Mouse (Mus musculus) heart, embryonic 14.5 days (tissue): ENCODE measurements around the gene Lgals7. TPM values are rescaled to one million over a fixed set of nuclear protein-coding genes. Genes with fewer than 3 reads are reported as not detected.

Experiments used
- ATAC-seq: fragments of 200-750 bp; cut with Nextera tagmentation; 2 replicates; pipeline ENCODE4 v1.8.0; 2017; ENCODE audit warnings: low read depth, moderate TSS enrichment; ENCODE audit not compliant: insufficient number of reproducible peaks, insufficient read depth, low FRiP score
- H3K27ac ChIP-seq, 2 experiments: fragments of 200-500 bp in 1 of 2; fragments of 300-500 bp in 1 of 2; sonication (generic) in 1 of 2; replicated peaks in 1 of 2; 2 replicates each; pipeline ENCODE4 v1.5.1; 2012 to 2014; ENCODE audit warnings: low read depth in 2 of 2, low read length in 2 of 2, control low read depth in 1 of 2, mild to moderate bottlenecking in 1 of 2, mixed read lengths in 1 of 2; ENCODE audit not compliant: control insufficient read depth in 1 of 2, insufficient read depth in 1 of 2
- H3K27me3 ChIP-seq: fragments of 300-500 bp; sonication (generic); 2 replicates; pipeline ENCODE4 v1.6.1; 2014; ENCODE audit warnings: mild to moderate bottlenecking, low read length, control low read depth; ENCODE audit not compliant: control insufficient read depth, insufficient read depth
- H3K36me3 ChIP-seq: fragments of 300-500 bp; sonication (generic); 2 replicates; pipeline ENCODE4 v1.6.1; 2014; ENCODE audit warnings: mild to moderate bottlenecking, control low read depth, low read length, mixed read lengths; ENCODE audit not compliant: control insufficient read depth, insufficient read depth
- H3K4me1 ChIP-seq, 2 experiments: fragments of 200-500 bp in 1 of 2; fragments of 300-500 bp in 1 of 2; sonication (generic) in 1 of 2; 2 replicates each; pipeline ENCODE4 v1.6.1; 2012 to 2014; ENCODE audit warnings: low read length in 2 of 2, control low read depth in 1 of 2, mixed read lengths in 1 of 2; ENCODE audit not compliant: control insufficient read depth in 2 of 2, insufficient read depth in 2 of 2
- H3K4me2 ChIP-seq: fragments of 300-500 bp; sonication (generic); 2 replicates; pipeline ENCODE4 v1.6.1; 2014; ENCODE audit warnings: mild to moderate bottlenecking, low read length
- H3K4me3 ChIP-seq, 2 experiments: fragments of 200-500 bp in 1 of 2; fragments of 300-500 bp in 1 of 2; sonication (generic) in 1 of 2; 2 replicates each; pipeline ENCODE4 v1.5.1; 2012 to 2014; ENCODE audit warnings: low read length in 2 of 2, mild to moderate bottlenecking in 2 of 2, control low read depth in 1 of 2, low read depth in 1 of 2, moderate library complexity in 1 of 2; ENCODE audit not compliant: control insufficient read depth in 1 of 2, insufficient read depth in 1 of 2
- H3K9ac ChIP-seq: fragments of 300-500 bp; sonication (generic); 2 replicates; pipeline ENCODE4 v1.6.1; 2014; ENCODE audit warnings: mild to moderate bottlenecking, low read length
- H3K9me3 ChIP-seq: fragments of 300-500 bp; sonication (generic); 2 replicates; pipeline ENCODE4 v1.6.1; 2016; ENCODE audit warnings: low read length, control low read depth; ENCODE audit not compliant: control insufficient read depth
- WGBS: fragments of 180-500 bp; shearing (Covaris S2); extraction: QIAGEN DNeasy Blood & Tissue Kit; methylation state at CpG from one replicate; pipeline ENCODE4 v1.1.7; 2014; 5-methylcytosine and 5-hydroxymethylcytosine counted together
- polyA plus RNA-seq: library from polyadenylated mRNA; unstranded; fragments of >200 nt; fragmentation: Nextera tagmentation; extraction: Ambion mirVana; gene quantifications from 2 replicates; pipeline ENCODE4 v1.2.1, GENCODE M21; 2014

Lgals7 gene
- polyA plus RNA-seq, 1 experiment from 2014 or later = 2.6 TPM

DNA sequence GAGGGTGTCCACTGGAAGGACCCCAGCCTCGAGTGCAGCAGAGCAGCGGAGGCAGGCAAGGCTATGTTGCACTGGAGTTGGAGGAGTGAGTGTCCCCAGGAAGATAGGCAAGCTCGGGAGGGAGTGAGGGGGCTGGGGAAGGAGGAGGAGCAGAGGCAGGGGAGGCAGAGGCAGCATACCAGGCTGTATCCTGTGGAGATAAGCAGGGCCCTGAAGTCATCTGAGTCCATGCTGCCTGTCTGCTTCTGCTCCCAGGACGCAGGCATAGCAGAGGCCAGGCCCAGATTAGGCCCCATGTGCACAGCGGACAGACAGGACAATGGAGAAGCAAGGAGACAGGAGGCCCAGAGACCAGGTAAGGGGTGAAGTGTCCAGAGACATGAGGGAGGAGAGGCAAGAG is 31.3 kb downstream of the Lgals7 start:
- peaks cover 90% of the 10 kb centered on the region for H3K36me3 ChIP-seq
- no peaks in the 10 kb centered on the region for H3K27me3 ChIP-seq
- H3K9ac ChIP-seq = peak overlapping the region; percentile 63
- peak overlapping the region; percentile 42 for H3K4me2 ChIP-seq
- peaks cover 21 to 30% of the 10 kb centered on the region in 2 experiments for H3K4me1 ChIP-seq
- H3K9me3 ChIP-seq = no peaks in the 10 kb centered on the region
- WGBS = 4% methylated on average over 4 of the region's 5 CpGs
- H3K4me3 ChIP-seq = peak overlapping the region; percentile 13 to 17; a peak in 3 of 4 replicates
- H3K27ac ChIP-seq = peak overlapping the region; percentile 68 to 79
- ATAC-seq = peak; percentile 62

- peaks cover 32 to 51% of the 10 kb centered on the region in 2 experiments for H3K4me1 ChIP-seq
- H3K4me3 ChIP-seq = no peak overlapping the region
- no peak for ATAC-seq
- no peak overlapping the region for H3K9ac ChIP-seq
- 88% methylated on average over 6 of the region's 6 CpGs for WGBS
- no peaks in the 10 kb centered on the region for H3K27me3 ChIP-seq
- H3K36me3 ChIP-seq = peaks cover 98% of the 10 kb centered on the region
- H3K27ac ChIP-seq = no peak overlapping the region
- no peaks in the 10 kb centered on the region for H3K9me3 ChIP-seq
- H3K4me2 ChIP-seq = no peak overlapping the region
Observed at GRCm38 (mm10) chr7:28897661-28898060, 34.0 kb downstream of the Lgals7 start.

DNA sequence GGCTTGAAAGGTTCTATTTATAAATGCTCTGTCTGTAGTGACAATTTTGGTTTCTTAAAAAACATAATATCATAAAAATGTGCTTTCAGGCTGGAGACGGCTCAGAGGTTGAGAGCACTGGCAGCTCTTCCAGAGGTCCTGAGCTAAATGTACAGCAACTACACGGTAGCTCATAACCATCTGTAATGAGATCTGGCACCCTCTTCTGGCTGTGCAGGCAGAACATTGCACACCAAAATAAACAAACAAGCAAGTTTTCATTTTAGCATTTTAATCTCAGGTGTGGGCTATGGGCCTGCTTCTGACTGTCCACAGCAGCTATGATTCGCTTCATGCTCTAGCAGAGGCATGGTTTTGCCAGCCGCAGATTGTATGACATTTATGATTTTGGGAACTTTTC is 36.3 kb downstream of the Lgals7 start:
- no peaks in the 10 kb centered on the region for H3K9me3 ChIP-seq
- H3K36me3 ChIP-seq = peaks cover 100% of the 10 kb centered on the region
- peaks cover 26 to 55% of the 10 kb centered on the region in 2 experiments for H3K4me1 ChIP-seq
- no peak overlapping the region for H3K9ac ChIP-seq
- no peak overlapping the region for H3K4me3 ChIP-seq
- H3K4me2 ChIP-seq = no peak overlapping the region
- ATAC-seq = no peak
- no peaks in the 10 kb centered on the region for H3K27me3 ChIP-seq
- 0 out of 4 replicates have a peak overlapping the region, but pooled peaks of 1 of the 2 experiments have one; percentile 91 for H3K27ac ChIP-seq
- 80% methylated on average over 4 of the region's 4 CpGs for WGBS

DNA sequence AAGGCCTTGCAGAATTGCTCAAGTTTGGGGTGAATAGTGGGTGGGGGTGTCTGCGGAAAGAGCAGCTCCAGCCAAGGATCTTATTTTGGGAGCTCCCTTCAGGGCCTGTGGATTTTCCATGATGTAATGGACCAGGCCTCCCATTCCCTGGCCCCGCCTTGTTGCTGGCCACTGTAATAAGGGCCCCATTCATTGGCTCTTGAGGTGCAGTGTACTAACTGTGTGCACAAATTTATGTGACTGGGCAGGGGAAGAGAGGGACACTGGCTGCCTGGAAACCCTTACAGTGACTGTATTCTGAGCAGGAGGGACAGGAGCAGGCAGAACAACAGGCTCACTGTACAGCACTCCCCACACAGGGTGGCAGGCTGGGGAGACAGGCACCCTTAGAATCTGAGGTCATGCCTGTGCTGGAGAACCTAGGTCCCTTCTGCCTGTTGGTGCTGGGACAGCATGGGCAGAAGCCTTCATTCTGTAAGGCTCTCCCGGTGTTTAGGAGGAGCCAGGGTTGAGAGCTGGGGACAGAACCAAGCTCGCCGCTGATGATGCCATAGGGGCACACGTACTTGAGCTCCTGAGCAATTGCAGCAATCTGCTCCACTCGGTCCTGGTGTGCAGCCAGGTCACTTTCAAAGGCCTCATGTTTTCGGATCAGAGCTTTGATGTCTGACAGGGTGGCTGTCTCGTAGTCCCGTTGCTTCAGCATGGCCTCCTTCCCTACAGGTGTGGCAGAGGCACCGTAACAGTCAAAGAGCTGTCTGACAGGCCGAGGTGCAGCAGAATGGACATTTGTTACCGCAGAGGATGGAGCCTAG is 37.9 kb downstream of the Lgals7 start:
- H3K27me3 ChIP-seq = no peaks in the 10 kb centered on the region
- no peak overlapping the region for H3K4me2 ChIP-seq
- ATAC-seq = peak; percentile 52
- H3K9me3 ChIP-seq = no peaks in the 10 kb centered on the region
- peaks cover 15 to 40% of the 10 kb centered on the region in 2 experiments for H3K4me1 ChIP-seq
- WGBS = 71% methylated on average over 13 of the region's 13 CpGs
- H3K36me3 ChIP-seq = peaks cover 100% of the 10 kb centered on the region
- peak overlapping the region; percentile 51 for H3K9ac ChIP-seq
- no peak overlapping the region for H3K4me3 ChIP-seq
- peak overlapping the region; percentile 81 to 91 for H3K27ac ChIP-seq

DNA sequence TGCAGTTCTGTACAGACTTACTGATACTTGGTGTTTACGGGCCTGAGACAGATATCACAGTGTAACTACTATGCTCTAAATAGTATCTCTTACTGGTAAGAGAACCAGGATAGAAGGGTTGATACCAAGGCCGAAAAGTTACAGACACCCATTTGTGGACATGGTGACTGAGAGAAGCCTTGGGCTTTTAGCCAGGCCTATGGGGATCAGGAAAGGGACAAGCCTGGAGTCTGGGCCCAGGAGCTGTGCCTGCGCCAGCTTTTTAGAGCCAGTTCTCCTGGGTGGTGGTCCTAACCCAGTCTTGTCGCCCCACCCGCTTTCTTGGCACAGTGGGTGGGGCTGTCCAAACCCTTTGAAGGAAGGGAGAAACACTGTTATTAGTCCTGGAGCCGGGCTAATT is 38.5 kb downstream of the Lgals7 start:
- peak overlapping the region; percentile 59 for H3K9ac ChIP-seq

DNA sequence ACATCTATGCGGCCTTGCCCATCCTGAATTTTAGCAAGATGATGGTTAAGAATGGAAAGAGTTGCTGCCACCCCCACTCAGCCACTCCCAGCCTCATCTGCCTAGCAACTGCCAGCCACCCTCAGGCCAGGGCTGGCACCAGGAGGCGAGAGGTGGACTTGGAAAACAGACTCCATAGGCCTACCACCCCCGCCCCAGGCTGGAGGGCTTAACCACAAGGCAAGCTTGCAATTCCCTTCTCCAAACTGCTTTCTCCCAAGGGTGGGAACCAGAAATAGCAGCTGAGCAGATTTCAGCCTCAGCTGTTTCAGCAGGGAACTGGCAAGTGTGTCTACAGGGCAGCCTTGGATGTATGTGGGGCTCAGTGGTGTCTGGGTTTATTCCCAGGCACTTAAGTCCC is 39.2 kb downstream of the Lgals7 start:
- Histone ChIP-seq H3K27me3 (no peaks in the 10 kb centered on the region), H3K27ac (peak overlapping the region; percentile 19 to 91; a peak in 3 of 4 replicates), H3K36me3 (peaks cover 100% of the 10 kb centered on the region), H3K9ac (peak overlapping the region; percentile 59; the same call in 1 of the 2 replicates), H3K9me3 (no peaks in the 10 kb centered on the region), H3K4me2 (no peak overlapping the region), H3K4me3 (no peak overlapping the region), H3K4me1 (peaks cover 15 to 38% of the 10 kb centered on the region in 2 experiments)
- WGBS = 89% methylated on average over 3 of the region's 3 CpGs
- ATAC-seq = no peak

More for the DNA sequence above, 38.5 kb downstream of the Lgals7 start:
- no peaks in the 10 kb centered on the region for H3K27me3 ChIP-seq
- H3K4me2 ChIP-seq = no peak overlapping the region
- no peaks in the 10 kb centered on the region for H3K9me3 ChIP-seq
- no peak overlapping the region for H3K4me3 ChIP-seq
- H3K36me3 ChIP-seq = peaks cover 100% of the 10 kb centered on the region
- WGBS = 81% methylated on average over 6 of the region's 6 CpGs
- peak overlapping the region; percentile 81 to 91; a peak in 3 of 4 replicates for H3K27ac ChIP-seq
- peaks cover 15 to 38% of the 10 kb centered on the region in 2 experiments for H3K4me1 ChIP-seq
- no peak for ATAC-seq

GRCm38 (mm10) chr7:28903778-28904177 is 40.1 kb downstream of the Lgals7 start:
- WGBS = 63% methylated on average over 10 of the region's 10 CpGs
- H3K9me3 ChIP-seq = no peaks in the 10 kb centered on the region
- H3K4me3 ChIP-seq = no peak overlapping the region
- H3K4me1 ChIP-seq = peaks cover 15 to 38% of the 10 kb centered on the region in 2 experiments
- peak overlapping the region; percentile 2 to 91; a peak in 3 of 4 replicates for H3K27ac ChIP-seq
- ATAC-seq = no peak; the same call in 1 of the 2 replicates
- no peak overlapping the region for H3K4me2 ChIP-seq
- peak overlapping the region; percentile 21; the same call in 1 of the 2 replicates for H3K9ac ChIP-seq
- H3K27me3 ChIP-seq = no peaks in the 10 kb centered on the region
- peaks cover 100% of the 10 kb centered on the region for H3K36me3 ChIP-seq
